In genomic region chr17:65905241-65905640, GRCm38 (mm10) we compare ENCODE assay signal across 15 mouse cellular contexts. TPM values are rescaled to one million over a fixed set of nuclear protein-coding genes. Genes with fewer than 3 reads are reported as not detected.
A peak's percentile ranks its signal among the peaks of the same experiment; 100 is the strongest.
DNase-seq lines count a peak whose midpoint lies in the region; ATAC-seq lines count a peak whose summit lies in the region.
"Had no signal": no experiment of that assay in that cellular context is flagged by ENCODE, and none has a peak within 500 bp of the region (broad histone marks: within the 10 kb centered on the region; RNA-seq: fewer than 3 reads in every experiment).

No protein-coding gene starts in this region.

- no peaks in the 10 kb centered on the region for H3K36me3 ChIP-seq in limb, embryonic 15.5 days
- H3K36me3 ChIP-seq in limb, embryonic 10.5 days = 0 out of 2 replicates have a peak, but pooled peaks cover 2% of the 10 kb centered on the region
- no peaks in the 10 kb centered on the region for H3K36me3 ChIP-seq in midbrain, embryonic 16.5 days (ENCODE audit: control insufficient read depth, insufficient read depth, low read length)
- H3K36me3 ChIP-seq in intestine, embryonic 15.5 days = no peaks in the 10 kb centered on the region
- H3K36me3 ChIP-seq: hindbrain, embryonic 12.5 days; limb, embryonic 13.5 days; liver, embryonic 15.5 days had no signal

- no peak overlapping the region for H3K4me3 ChIP-seq in limb, embryonic 15.5 days
- H3K4me3 ChIP-seq in limb, embryonic 10.5 days = no peak overlapping the region
- H3K4me3 ChIP-seq in midbrain, embryonic 16.5 days (ENCODE audit: low read depth, low read length) = no peak overlapping the region
- no peak overlapping the region for H3K4me3 ChIP-seq in intestine, embryonic 15.5 days (replicated peaks)
- H3K4me3 ChIP-seq: hindbrain, embryonic 12.5 days; left cerebral cortex, adult 2 months; limb, embryonic 13.5 days; liver, embryonic 15.5 days had no signal

- no peak overlapping the region for H3K9ac ChIP-seq in limb, embryonic 15.5 days
- no peak overlapping the region for H3K9ac ChIP-seq in midbrain, embryonic 16.5 days (ENCODE audit: low read depth, low read length)
- H3K9ac ChIP-seq in intestine, embryonic 15.5 days = no peak overlapping the region
- H3K9ac ChIP-seq: hindbrain, embryonic 12.5 days; limb, embryonic 13.5 days; liver, embryonic 15.5 days had no signal

- H3K4me1 ChIP-seq in limb, embryonic 15.5 days = peaks cover 18% of the 10 kb centered on the region
- H3K4me1 ChIP-seq in limb, embryonic 10.5 days = peaks cover 14% of the 10 kb centered on the region
- H3K4me1 ChIP-seq in midbrain, embryonic 16.5 days (ENCODE audit: control insufficient read depth, insufficient read depth, low read length) = no peaks in the 10 kb centered on the region; the same call in none of the 2 replicates
- H3K4me1 ChIP-seq in intestine, embryonic 15.5 days (replicated peaks) = peaks cover 7% of the 10 kb centered on the region

- no peak for ATAC-seq in limb, embryonic 15.5 days (ENCODE audit: insufficient number of reproducible peaks, low FRiP score, low TSS enrichment, low read depth)
- peak; percentile 17; the same call in 1 of the 2 replicates for ATAC-seq in midbrain, embryonic 16.5 days
- no peak for ATAC-seq in intestine, embryonic 15.5 days
- ATAC-seq: forebrain, embryonic 16.5 days had no signal

- no peaks in the 10 kb centered on the region for H3K9me3 ChIP-seq in limb, embryonic 15.5 days
- H3K9me3 ChIP-seq in limb, embryonic 10.5 days (replicated peaks) = 0 out of 2 replicates have a peak, but pooled peaks cover 1% of the 10 kb centered on the region
- H3K9me3 ChIP-seq in midbrain, embryonic 16.5 days (replicated peaks; ENCODE audit: control insufficient read depth, low read length, poor library complexity, severe bottlenecking) = no peaks in the 10 kb centered on the region
- no peaks in the 10 kb centered on the region for H3K9me3 ChIP-seq in intestine, embryonic 15.5 days
- H3K9me3 ChIP-seq: limb, embryonic 13.5 days; liver, embryonic 15.5 days had no signal

- peak overlapping the region; percentile 57; the same call in 1 of the 2 replicates for H3K27ac ChIP-seq in limb, embryonic 15.5 days
- H3K27ac ChIP-seq in limb, embryonic 10.5 days = no peak overlapping the region
- no peak overlapping the region for H3K27ac ChIP-seq in midbrain, embryonic 16.5 days (ENCODE audit: low read length)
- H3K27ac ChIP-seq in intestine, embryonic 15.5 days = no peak overlapping the region
- H3K27ac ChIP-seq: hindbrain, embryonic 12.5 days; left cerebral cortex, adult 2 months; limb, embryonic 13.5 days; liver, embryonic 15.5 days had no signal

- no peaks in the 10 kb centered on the region for H3K27me3 ChIP-seq in limb, embryonic 15.5 days
- no peaks in the 10 kb centered on the region for H3K27me3 ChIP-seq in limb, embryonic 10.5 days (ENCODE audit: low read depth, poor library complexity, severe bottlenecking)
- H3K27me3 ChIP-seq in midbrain, embryonic 16.5 days (ENCODE audit: control insufficient read depth, insufficient read depth, low read depth, low read length) = no peaks in the 10 kb centered on the region
- H3K27me3 ChIP-seq in intestine, embryonic 15.5 days (replicated peaks) = no peaks in the 10 kb centered on the region
- H3K27me3 ChIP-seq: hindbrain, embryonic 12.5 days; limb, embryonic 13.5 days; liver, embryonic 15.5 days had no signal

- WGBS in limb, embryonic 15.5 days = 69% methylated on average over 14 of the region's 14 CpGs
- WGBS in limb, embryonic 10.5 days = 84% methylated on average over 14 of the region's 14 CpGs
- WGBS in midbrain, embryonic 16.5 days = 59% methylated on average over 14 of the region's 14 CpGs
- 88% methylated on average over 14 of the region's 14 CpGs for WGBS in intestine, embryonic 15.5 days

- H3K4me2 ChIP-seq in limb, embryonic 15.5 days = no peak overlapping the region
- H3K4me2 ChIP-seq in midbrain, embryonic 16.5 days (ENCODE audit: low read length) = peak overlapping the region; percentile 16; the same call in 1 of the 2 replicates
- no peak overlapping the region for H3K4me2 ChIP-seq in intestine, embryonic 15.5 days (replicated peaks)
- H3K4me2 ChIP-seq: hindbrain, embryonic 12.5 days; limb, embryonic 13.5 days; liver, embryonic 15.5 days had no signal

- DNase-seq in cerebellum, postnatal 10 days = peak; percentile 54 to 59
- no peak for DNase-seq in cerebellum, adult 9-11 months
- DNase-seq in limb, embryonic 10.5 days (ENCODE audit: low spot score) = no peak
- DNase-seq in MN1 (ENCODE audit: low spot score) = peak; percentile 85
- no peak for DNase-seq in natural killer cell, adult 2 months (ENCODE audit: low spot score in 2 of 2)
- DNase-seq: kidney, adult 18-20 months; kidney, postnatal 25 days had no signal

RNA-seq across cellular contexts. Expression of gene Ralbp1, which starts 19.6 kb away (rescaled TPM):
- 179 and 182 TPM in 2 replicates for polyA plus RNA-seq in limb, embryonic 15.5 days (2015; fragmentation: Nextera tagmentation; extraction: Ambion mirVana)
- polyA plus RNA-seq in limb, embryonic 10.5 days (2016; fragmentation: Nextera tagmentation; extraction: Ambion mirVana) = 53.4 and 64.7 TPM in 2 replicates
- polyA plus RNA-seq in midbrain, embryonic 16.5 days (2015; fragmentation: Nextera tagmentation; extraction: Ambion mirVana) = 50.2 and 51.6 TPM in 2 replicates
- 64.3 and 74.9 TPM in 2 replicates for polyA plus RNA-seq in intestine, embryonic 15.5 days (2015; fragmentation: Nextera tagmentation; extraction: Ambion mirVana)

RNA-seq across cellular contexts. Expression of gene Twsg1, which starts 45.8 kb away (rescaled TPM):
- polyA plus RNA-seq in limb, embryonic 15.5 days (2015; fragmentation: Nextera tagmentation; extraction: Ambion mirVana) = 136 and 150 TPM in 2 replicates
- polyA plus RNA-seq in limb, embryonic 10.5 days (2016; fragmentation: Nextera tagmentation; extraction: Ambion mirVana) = 83.6 and 109 TPM in 2 replicates
- 47.1 and 54.0 TPM in 2 replicates for polyA plus RNA-seq in midbrain, embryonic 16.5 days (2015; fragmentation: Nextera tagmentation; extraction: Ambion mirVana)
- polyA plus RNA-seq in intestine, embryonic 15.5 days (2015; fragmentation: Nextera tagmentation; extraction: Ambion mirVana) = 74.6 and 82.4 TPM in 2 replicates

Comparison
In these comparisons a context has a peak if more than half of its experiments do, and no peak if none do; other contexts are left out.
1. DNase-seq: peak in cerebellum, postnatal 10 days (2 of 2) and MN1 (single experiment); none in cerebellum, adult 9-11 months (single experiment), limb, embryonic 10.5 days (single experiment) and natural killer cell, adult 2 months (0 of 2).